Mouse (Mus musculus) colon, adult 2 months (tissue): ENCODE results near the gene Mup17. TPM values are rescaled to one million over a fixed set of nuclear protein-coding genes. Genes with fewer than 3 reads are reported as not detected.

Source experiments
- polyA plus RNA-seq: library from polyadenylated mRNA; depleted of rRNA; stranded (reverse); fragments of >200 nt; gene quantifications from 2 replicates; pipeline ENCODE4 v1.2.3, GENCODE M21; 2012; rRNA removed

Mup17 gene
- not detected in 2 replicates for polyA plus RNA-seq

DNA sequence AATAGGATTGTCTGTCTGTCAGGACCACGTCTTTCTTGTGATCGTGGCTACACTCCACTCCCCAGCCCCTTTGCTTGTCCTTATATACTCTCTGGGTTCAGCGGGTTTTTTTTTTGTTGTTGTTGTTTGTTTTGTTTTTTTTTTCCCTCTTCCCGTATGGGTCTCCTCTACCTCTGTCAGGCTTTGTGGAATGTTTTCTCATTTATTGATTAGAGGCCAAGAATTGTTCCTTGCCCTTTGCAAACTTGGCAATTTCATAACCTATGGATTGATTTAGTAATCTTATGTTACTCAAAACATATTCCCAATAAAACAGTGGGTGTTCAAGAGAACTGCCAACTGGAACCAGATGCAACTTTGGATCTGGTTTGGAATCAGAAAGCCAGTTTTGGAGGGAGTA, at the start of gene Mup17:
TSS of gene Mup17 (minus strand) at position 101 of the 400 bp plus-strand sequence.

Other genes with a start within 250 kb of the Mup17 start
- not detected in 2 replicates for gene Mup15, start 156.1 kb downstream of the Mup17 start, polyA plus RNA-seq
- not detected in 2 replicates for gene Mup16, start 76.3 kb downstream of the Mup17 start, polyA plus RNA-seq
- gene Mup18, start 78.3 kb upstream of the Mup17 start, polyA plus RNA-seq: not detected in 2 replicates
- not detected in 2 replicates for gene Mup19, start 186.4 kb upstream of the Mup17 start, polyA plus RNA-seq
- gene Mup5, start 239.4 kb upstream of the Mup17 start, polyA plus RNA-seq: not detected in 2 replicates